Mouse (Mus musculus) Patski (cell line): Measurements from ENCODE around the gene Glis1. TPM values are rescaled to one million over a fixed set of nuclear protein-coding genes. Genes with fewer than 3 reads are reported as not detected.

ENCODE experiments used
- ATAC-seq: fragments of 100-300 bp; one replicate; pipeline ENCODE4 v1.8.0; 2021
- CTCF ChIA-PET: fragments of 350-600 bp; sonication (Branson Sonifier 250); formaldehyde crosslinking; loops from one replicate; lab custom pipeline; 2022; ENCODE audit warnings: inconsistent platforms; lab: Charles Lee
- POLR2A ChIA-PET: fragments of 350-600 bp; sonication (Branson Sonifier 250); formaldehyde crosslinking; loops from one replicate; lab custom pipeline; 2022; ENCODE audit warnings: antibody characterized with exemption, inconsistent platforms; lab: Charles Lee
- DNase-seq: peaks from one replicate; pipeline ENCODE4 v3.0.0-alpha.2; 2011; ENCODE audit warnings: low read depth, low spot score
- H3K27me3 ChIP-seq: fragments of 371-371 bp; one replicate; pipeline ENCODE4 v1.5.1; 2021
- CTCF ChIP-seq: fragments of 100-300 bp; IDR thresholded peaks from one replicate; pipeline ENCODE4 v1.5.1; 2021
- in situ Hi-C: fragments of 300-500 bp; cut with MboI; formaldehyde crosslinking; loops from 3 replicates; pipeline ENCODE4 v1.11.1; 2018; ENCODE audit warnings: low pct_unique_long_range_greater_than_20kb, mixed read lengths
- polyA plus RNA-seq: library from polyadenylated mRNA; unstranded; gene quantifications from one replicate; pipeline ENCODE4 v1.2.3, GENCODE M21; 2021

Gene Glis1
- polyA plus RNA-seq, 1 experiment from 2014 or later: 1.1 TPM

- POLR2A ChIA-PET: interaction anchor here (0.7 kb wide), 1 partner anchor 200 kb away, joined by 3 read pairs; no protein-coding TSS in a partner anchor
- H3K27me3 ChIP-seq: no peaks in the 10 kb centered on the region
- CTCF ChIA-PET: no interaction called here
- ATAC-seq: no peak
- in situ Hi-C loops: no loop called here
- no peak for TF ChIP-seq CTCF
- DNase-seq: no peak
Measured at GRCm38 (mm10) chr4:107432717-107433116, 1.7 kb upstream of the Glis1 start.

- in situ Hi-C loops: no loop called here
- ATAC-seq (no peak), DNase-seq (no peak)
- CTCF ChIA-PET: interaction anchor here (1.0 kb wide), 1 partner anchor 20 kb away, joined by 3 read pairs; no protein-coding TSS in a partner anchor
- no peak for TF ChIP-seq CTCF
- H3K27me3 ChIP-seq: no peaks in the 10 kb centered on the region
- POLR2A ChIA-PET: no interaction called here
Measured at GRCm38 (mm10) chr4:107433998-107434355, 414 bp upstream of the Glis1 start.

- no peaks in the 10 kb centered on the region for H3K27me3 ChIP-seq
- in situ Hi-C loops: no loop called here
- ChIA-PET POLR2A (no interaction called here), CTCF (no interaction called here)
- no peak for TF ChIP-seq CTCF
- DNase-seq (no peak), ATAC-seq (no peak)
Measured at GRCm38 (mm10) chr4:107435238-107435946, 1.0 kb downstream of the Glis1 start.

- ATAC-seq (no peak), DNase-seq (no peak)
- in situ Hi-C loops: no loop called here
- H3K27me3 ChIP-seq: no peaks in the 10 kb centered on the region
- ChIA-PET POLR2A (no interaction called here), CTCF (interaction anchor here (1.2 to 1.3 kb wide), 2 partner anchors 18 to 216 kb away, joined by 3 read pairs; no protein-coding TSS in a partner anchor)
- no peak for TF ChIP-seq CTCF
Measured at GRCm38 (mm10) chr4:107436476-107436875, 2.1 kb downstream of the Glis1 start.

GRCm38 (mm10) chr4:107438741-107439140 lies 4.3 kb downstream of the Glis1 start:
- H3K27me3 ChIP-seq: no peaks in the 10 kb centered on the region
- DNase-seq (no peak), ATAC-seq (no peak)
- CTCF ChIA-PET: no interaction called here
- TF ChIP-seq CTCF: no peak
- POLR2A ChIA-PET: interaction anchor here (0.6 kb wide), 1 partner anchor 230 kb away, joined by 3 read pairs; no protein-coding TSS in a partner anchor
- in situ Hi-C loops: no loop called here

GRCm38 (mm10) chr4:107440306-107440705 lies 5.9 kb downstream of the Glis1 start:
- no peak for TF ChIP-seq CTCF
- POLR2A ChIA-PET: no interaction called here

GRCm38 (mm10) chr4:107442288-107442687 lies 7.9 kb downstream of the Glis1 start:
- ChIA-PET POLR2A (interaction anchor here (0.7 to 0.9 kb wide), 3 partner anchors 11 to 108 kb away, joined by 3 to 4 read pairs (median 3); no protein-coding TSS in a partner anchor), CTCF (interaction anchor here (1.2 to 1.4 kb wide), 2 partner anchors 11 to 18 kb away, joined by 5 to 6 read pairs; no protein-coding TSS in a partner anchor)
- H3K27me3 ChIP-seq: no peaks in the 10 kb centered on the region
- DNase-seq (no peak), ATAC-seq (no peak)
- in situ Hi-C loops: no loop called here
- TF ChIP-seq CTCF: no peak

More at GRCm38 (mm10) chr4:107440306-107440705, 5.9 kb downstream of the Glis1 start:
- CTCF ChIA-PET: interaction anchor here (2.1 kb wide), 1 partner anchor 13 kb away, joined by 9 read pairs; no protein-coding TSS in a partner anchor
- ATAC-seq (no peak), DNase-seq (no peak)
- H3K27me3 ChIP-seq: no peaks in the 10 kb centered on the region
- in situ Hi-C loops: no loop called here

GRCm38 (mm10) chr4:107442891-107443483 lies 8.6 kb downstream of the Glis1 start:
- TF ChIP-seq CTCF: no peak
- in situ Hi-C loops: no loop called here
- no peak for DNase-seq
- ATAC-seq: no peak
- POLR2A ChIA-PET: interaction anchor here (0.9 kb wide), 1 partner anchor 10 kb away, joined by 4 read pairs; no protein-coding TSS in a partner anchor
- CTCF ChIA-PET: interaction anchor here (1.2 to 1.4 kb wide), 2 partner anchors 11 to 19 kb away, joined by 5 to 6 read pairs; no protein-coding TSS in a partner anchor
- no peaks in the 10 kb centered on the region for H3K27me3 ChIP-seq

GRCm38 (mm10) chr4:107443621-107444020 lies 9.2 kb downstream of the Glis1 start:
- ATAC-seq (no peak), DNase-seq (no peak)
- in situ Hi-C loops: no loop called here
- no peaks in the 10 kb centered on the region for H3K27me3 ChIP-seq
- POLR2A ChIA-PET: no interaction called here
- no peak for TF ChIP-seq CTCF
- CTCF ChIA-PET: no interaction called here

GRCm38 (mm10) chr4:107448481-107448880 lies 14.1 kb downstream of the Glis1 start:
- ChIA-PET CTCF (no interaction called here), POLR2A (no interaction called here)
- ATAC-seq (no peak), DNase-seq (no peak)
- no peaks in the 10 kb centered on the region for H3K27me3 ChIP-seq
- in situ Hi-C loops: no loop called here
- TF ChIP-seq CTCF: no peak

- ChIA-PET POLR2A (no interaction called here), CTCF (no interaction called here)
- ATAC-seq (no peak), DNase-seq (no peak)
- TF ChIP-seq CTCF: no peak
- no peaks in the 10 kb centered on the region for H3K27me3 ChIP-seq
- in situ Hi-C loops: no loop called here
Measured at GRCm38 (mm10) chr4:107449519-107449918, 15.1 kb downstream of the Glis1 start.
